Mouse (Mus musculus) midbrain, embryonic 15.5 days (tissue): ENCODE measurements at regions not wholly inside any gene's neighbourhood (a gene's known extent, or its start where the extent isn't known, plus 50 kb on each side); places are given as distances from the start of the nearest gene placed in this dataset.
A peak's percentile ranks its signal among the peaks of the same experiment; 100 is the strongest.
"Not testable (repeated sequence)": the region's sequence is repeated elsewhere in the genome, so short reads cannot be mapped to it uniquely, and the experiment has no call there.

ENCODE experiments used
- ATAC-seq: fragments of 200-750 bp; cut with Nextera tagmentation; replicated peaks from 2 replicates; pipeline ENCODE4 v1.8.0; 2017; ENCODE audit warnings: moderate TSS enrichment
- H3K27ac ChIP-seq: fragments of 300-500 bp; sonication (generic); 2 replicates; pipeline ENCODE4 v1.5.1; 2015; ENCODE audit warnings: mild to moderate bottlenecking, inconsistent platforms
- H3K27me3 ChIP-seq: fragments of 300-500 bp; sonication (generic); replicated peaks from 2 replicates; pipeline ENCODE4 v1.6.1; 2015; ENCODE audit warnings: inconsistent platforms
- H3K36me3 ChIP-seq: fragments of 300-500 bp; sonication (generic); replicated peaks from 2 replicates; pipeline ENCODE4 v1.6.1; 2015; ENCODE audit warnings: inconsistent platforms
- H3K4me1 ChIP-seq: fragments of 300-500 bp; sonication (generic); 2 replicates; pipeline ENCODE4 v1.6.1; 2015; ENCODE audit warnings: inconsistent platforms
- H3K4me2 ChIP-seq: fragments of 300-500 bp; sonication (generic); 2 replicates; pipeline ENCODE4 v1.6.1; 2015; ENCODE audit warnings: inconsistent platforms, mild to moderate bottlenecking, moderate library complexity
- H3K4me3 ChIP-seq: fragments of 300-500 bp; sonication (generic); 2 replicates; pipeline ENCODE4 v1.5.1; 2015; ENCODE audit warnings: mild to moderate bottlenecking, inconsistent platforms
- H3K9ac ChIP-seq: fragments of 300-500 bp; sonication (generic); 2 replicates; pipeline ENCODE4 v1.6.1; 2015; ENCODE audit warnings: mild to moderate bottlenecking, inconsistent platforms
- H3K9me3 ChIP-seq: fragments of 300-500 bp; sonication (generic); 2 replicates; pipeline ENCODE4 v1.6.1; 2016; ENCODE audit warnings: inconsistent platforms
- WGBS: fragments of 180-500 bp; shearing (Covaris S2); methylation state at CpG from one replicate; pipeline ENCODE4 v1.1.7; 2015; ENCODE audit warnings: mixed read lengths; 5-methylcytosine and 5-hydroxymethylcytosine counted together

- Histone ChIP-seq H3K9ac (no peak overlapping the region), H3K27me3 (no peaks in the 10 kb centered on the region), H3K4me3 (no peak overlapping the region), H3K4me2 (peak overlapping the region; percentile 24; the same call in 1 of the 2 replicates), H3K36me3 (no peaks in the 10 kb centered on the region), H3K9me3 (no peaks in the 10 kb centered on the region), H3K4me1 (peaks cover 17% of the 10 kb centered on the region), H3K27ac (peak overlapping the region; percentile 56)
- 23% methylated on average over 7 of the region's 7 CpGs for WGBS
- peak; percentile 71 for ATAC-seq
Measured at GRCm38 (mm10) chr2:51753565-51754031, 126.3 kb downstream of the Tas2r134 start.

DNA sequence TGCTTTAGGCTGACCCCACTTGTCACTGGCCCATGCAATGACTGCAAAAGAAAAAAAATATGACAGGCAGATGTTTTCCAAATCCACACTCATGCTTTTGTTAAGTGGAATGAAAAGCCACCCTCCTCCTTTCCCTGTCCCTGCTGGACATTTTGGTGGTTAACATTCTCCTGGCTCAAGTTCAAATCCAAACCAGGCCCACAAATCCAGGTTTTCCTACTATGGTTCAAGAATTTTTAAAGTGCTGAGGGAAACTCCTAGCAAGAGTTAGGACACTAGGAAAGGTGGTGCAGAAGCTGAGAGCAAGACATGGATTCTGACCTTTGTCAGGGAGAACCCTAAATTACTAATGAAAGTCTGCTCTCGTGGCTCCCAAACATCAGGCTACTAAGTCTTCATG is 130.1 kb downstream of the Tas2r134 start:
- H3K27ac ChIP-seq = no peak overlapping the region
- no peaks in the 10 kb centered on the region for H3K27me3 ChIP-seq
- 77% methylated on average over 1 of the region's 1 CpGs for WGBS
- no peaks in the 10 kb centered on the region for H3K36me3 ChIP-seq
- peaks cover 17% of the 10 kb centered on the region for H3K4me1 ChIP-seq
- H3K4me2 ChIP-seq = no peak overlapping the region
- no peak overlapping the region for H3K9ac ChIP-seq
- no peak overlapping the region for H3K4me3 ChIP-seq
- ATAC-seq = no peak
- no peaks in the 10 kb centered on the region for H3K9me3 ChIP-seq

DNA sequence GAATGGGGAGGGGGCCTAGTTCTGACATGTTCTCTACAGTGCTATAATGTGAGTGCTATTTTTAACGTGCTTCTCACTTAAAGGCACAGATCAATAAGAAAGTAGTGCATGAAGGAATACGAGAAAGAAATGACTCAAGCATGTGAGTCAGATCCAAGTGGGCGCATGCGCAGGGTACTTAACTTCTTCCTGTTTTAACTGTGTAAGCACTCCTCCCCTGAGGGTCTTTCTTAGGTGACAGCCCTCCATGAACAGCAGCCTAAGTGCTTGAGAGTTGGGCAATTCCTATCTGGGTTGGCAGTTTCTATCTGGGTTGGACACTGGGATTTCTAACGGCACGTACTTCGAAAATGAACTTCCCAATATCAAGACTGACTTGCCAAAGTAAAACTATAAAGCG is 130.8 kb downstream of the Tas2r134 start:
- Histone ChIP-seq H3K9ac (no peak overlapping the region), H3K27me3 (no peaks in the 10 kb centered on the region), H3K4me3 (no peak overlapping the region), H3K36me3 (no peaks in the 10 kb centered on the region), H3K9me3 (no peaks in the 10 kb centered on the region), H3K27ac (no peak overlapping the region), H3K4me2 (no peak overlapping the region), H3K4me1 (peaks cover 10% of the 10 kb centered on the region)
- 87% methylated on average over 8 of the region's 8 CpGs for WGBS
- ATAC-seq = no peak

GRCm38 (mm10) chr2:51762866-51763265 is 135.6 kb downstream of the Tas2r134 start:
- Histone ChIP-seq H3K9me3 (no peaks in the 10 kb centered on the region), H3K27ac (no peak overlapping the region), H3K27me3 (no peaks in the 10 kb centered on the region), H3K36me3 (no peaks in the 10 kb centered on the region), H3K9ac (no peak overlapping the region), H3K4me3 (no peak overlapping the region), H3K4me1 (no peaks in the 10 kb centered on the region; the same call in 1 of the 2 replicates), H3K4me2 (no peak overlapping the region)
- ATAC-seq = no peak
- 90% methylated on average over 4 of the region's 4 CpGs for WGBS

GRCm38 (mm10) chr2:51767507-51768135 is 140.3 kb downstream of the Tas2r134 start:
- Histone ChIP-seq H3K27ac (no peak overlapping the region), H3K4me3 (no peak overlapping the region), H3K4me1 (peaks cover 10% of the 10 kb centered on the region), H3K4me2 (no peak overlapping the region), H3K36me3 (no peaks in the 10 kb centered on the region), H3K9me3 (no peaks in the 10 kb centered on the region), H3K27me3 (no peaks in the 10 kb centered on the region), H3K9ac (no peak overlapping the region)
- WGBS = 70% methylated on average over 4 of the region's 4 CpGs
- no peak for ATAC-seq

GRCm38 (mm10) chr2:51768298-51769271 is 141.3 kb downstream of the Tas2r134 start:
- peaks cover 10% of the 10 kb centered on the region for H3K4me1 ChIP-seq
- peak; percentile 75 for ATAC-seq
- peak overlapping the region; percentile 49 for H3K27ac ChIP-seq
- H3K4me2 ChIP-seq = no peak overlapping the region
- whole genome bisulfite sequencing = 50% methylated on average over 12 of the region's 12 CpGs
- no peaks in the 10 kb centered on the region for H3K9me3 ChIP-seq
- H3K36me3 ChIP-seq = no peaks in the 10 kb centered on the region
- no peak overlapping the region for H3K4me3 ChIP-seq
- no peaks in the 10 kb centered on the region for H3K27me3 ChIP-seq
- H3K9ac ChIP-seq = 0 out of 2 replicates have a peak overlapping the region, but pooled peaks have one; percentile 4

DNA sequence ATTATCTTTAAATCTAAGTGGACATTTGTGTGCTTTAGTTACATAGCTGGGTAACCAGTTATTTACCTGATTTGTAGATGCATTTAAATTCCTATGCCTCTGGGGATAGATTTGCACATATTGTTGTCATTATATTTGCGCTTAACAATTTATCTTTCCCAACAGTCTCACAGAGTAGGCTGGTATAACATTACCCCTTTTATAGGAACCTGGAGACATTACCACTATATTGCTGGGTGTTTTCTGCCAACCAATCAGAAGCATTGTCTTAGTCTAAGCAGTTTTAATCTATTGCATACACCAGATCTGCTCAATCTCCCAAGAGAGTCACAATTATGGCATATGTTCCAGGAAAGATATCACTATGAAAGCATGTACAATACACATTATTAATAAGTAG is 149.8 kb downstream of the Rbm43 start:
- no peaks in the 10 kb centered on the region for H3K27me3 ChIP-seq
- H3K27ac ChIP-seq = no peak overlapping the region
- WGBS = 95% methylated on average over 1 of the region's 1 CpGs
- no peaks in the 10 kb centered on the region for H3K36me3 ChIP-seq
- no peaks in the 10 kb centered on the region for H3K4me1 ChIP-seq
- no peak overlapping the region for H3K4me2 ChIP-seq
- no peaks in the 10 kb centered on the region for H3K9me3 ChIP-seq
- no peak overlapping the region for H3K4me3 ChIP-seq
- ATAC-seq = no peak
- H3K9ac ChIP-seq = no peak overlapping the region

DNA sequence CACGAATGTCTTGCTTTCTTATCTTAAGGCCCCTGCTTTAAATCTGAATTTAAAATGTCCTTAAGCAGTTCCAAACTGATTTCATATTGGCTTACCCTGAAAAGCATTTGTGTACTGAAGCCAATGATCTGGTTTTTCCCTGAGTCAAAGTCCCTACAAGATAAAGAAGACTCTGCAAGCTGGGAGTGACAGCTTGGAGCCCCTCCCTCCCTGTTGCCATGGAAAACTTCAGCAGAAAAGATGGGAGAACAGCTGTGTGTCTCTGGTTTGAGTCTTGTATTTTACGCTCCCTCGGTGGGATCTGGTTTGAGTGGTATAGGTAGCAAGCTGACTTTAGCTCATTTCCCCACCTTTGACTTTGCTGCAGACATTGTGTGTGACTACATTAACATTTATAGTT is 146.1 kb downstream of the Rbm43 start:
- Histone ChIP-seq H3K4me1 (no peaks in the 10 kb centered on the region), H3K27me3 (no peaks in the 10 kb centered on the region), H3K9me3 (no peaks in the 10 kb centered on the region), H3K4me3 (no peak overlapping the region), H3K36me3 (no peaks in the 10 kb centered on the region), H3K4me2 (no peak overlapping the region), H3K27ac (no peak overlapping the region), H3K9ac (no peak overlapping the region)
- ATAC-seq = no peak
- WGBS = 41% methylated on average over 3 of the region's 3 CpGs

DNA sequence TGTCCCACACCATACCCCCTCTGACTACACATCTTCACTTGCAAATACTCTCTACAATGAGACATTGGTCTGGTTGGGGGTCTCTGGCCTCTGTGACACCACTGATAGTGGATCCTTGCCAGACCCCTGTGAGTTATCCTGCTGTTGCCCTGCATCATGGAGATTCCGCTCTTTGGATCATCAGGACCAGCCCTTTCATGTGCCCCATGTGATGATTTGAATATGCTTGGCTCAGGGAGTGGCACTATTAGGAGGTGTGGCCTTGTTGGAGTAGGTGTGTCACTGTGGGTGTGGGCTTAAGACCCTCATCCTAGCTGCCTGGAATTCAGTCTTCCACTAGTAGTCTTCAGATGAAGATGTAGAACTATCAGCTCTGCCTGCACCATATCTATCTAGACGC is 141.7 kb downstream of the Rbm43 start:
- WGBS = 92% methylated on average over 2 of the region's 2 CpGs
- not testable (repeated sequence) for H3K4me2 ChIP-seq, ATAC-seq

DNA sequence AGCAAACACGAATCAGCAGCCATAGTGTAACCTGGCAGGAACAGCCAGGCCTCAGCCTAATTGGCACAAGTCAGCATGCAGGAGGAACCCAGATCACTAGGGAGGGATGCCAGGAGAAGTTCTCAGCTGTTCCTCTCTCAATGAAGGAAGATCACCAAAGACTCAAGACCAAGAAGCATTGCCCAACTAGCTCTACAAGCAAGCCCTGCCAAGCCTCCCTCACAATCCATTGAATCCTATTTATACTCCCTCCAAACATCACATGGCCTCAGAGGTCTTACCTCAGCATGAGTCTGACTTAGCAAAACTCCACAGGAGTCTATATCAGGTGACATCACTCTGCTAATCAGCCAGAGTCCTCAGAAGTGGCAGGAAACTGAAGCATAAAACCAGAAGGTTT is 135.1 kb downstream of the Rbm43 start:
- Histone ChIP-seq H3K9ac (no peak overlapping the region), H3K27me3 (no peaks in the 10 kb centered on the region), H3K27ac (no peak overlapping the region), H3K4me3 (no peak overlapping the region), H3K36me3 (no peaks in the 10 kb centered on the region), H3K4me2 (no peak overlapping the region), H3K4me1 (no peaks in the 10 kb centered on the region), H3K9me3 (no peaks in the 10 kb centered on the region)
- ATAC-seq = no peak
- WGBS = 94% methylated on average over 1 of the region's 1 CpGs

More for the DNA sequence above, 141.7 kb downstream of the Rbm43 start:
- H3K4me1 ChIP-seq, H3K27ac ChIP-seq, H3K9ac ChIP-seq, H3K27me3 ChIP-seq, H3K4me3 ChIP-seq, H3K9me3 ChIP-seq, H3K36me3 ChIP-seq: not testable (repeated sequence)

GRCm38 (mm10) chr2:51822976-51823375 is 112.0 kb downstream of the Rbm43 start:
- WGBS = 88% methylated on average over 2 of the region's 2 CpGs

GRCm38 (mm10) chr2:51830286-51830944 is 104.5 kb downstream of the Rbm43 start:
- no peaks in the 10 kb centered on the region for H3K27me3 ChIP-seq
- H3K36me3 ChIP-seq = no peaks in the 10 kb centered on the region
- H3K4me1 ChIP-seq = 0 out of 2 replicates have a peak, but pooled peaks cover 6% of the 10 kb centered on the region
- H3K4me2 ChIP-seq = no peak overlapping the region
- WGBS = 43% methylated on average over 7 of the region's 7 CpGs
- H3K9me3 ChIP-seq = no peaks in the 10 kb centered on the region
- H3K9ac ChIP-seq = no peak overlapping the region
- ATAC-seq = peak; percentile 69
- H3K27ac ChIP-seq = no peak overlapping the region
- H3K4me3 ChIP-seq = no peak overlapping the region

More at GRCm38 (mm10) chr2:51822976-51823375, 112.0 kb downstream of the Rbm43 start:
- no peaks in the 10 kb centered on the region for H3K36me3 ChIP-seq
- no peak for ATAC-seq
- H3K9me3 ChIP-seq = no peaks in the 10 kb centered on the region
- H3K4me2 ChIP-seq = no peak overlapping the region
- H3K9ac ChIP-seq = no peak overlapping the region
- H3K4me1 ChIP-seq = no peaks in the 10 kb centered on the region
- no peaks in the 10 kb centered on the region for H3K27me3 ChIP-seq
- no peak overlapping the region for H3K27ac ChIP-seq
- H3K4me3 ChIP-seq = no peak overlapping the region
